In the genomic region with DNA sequence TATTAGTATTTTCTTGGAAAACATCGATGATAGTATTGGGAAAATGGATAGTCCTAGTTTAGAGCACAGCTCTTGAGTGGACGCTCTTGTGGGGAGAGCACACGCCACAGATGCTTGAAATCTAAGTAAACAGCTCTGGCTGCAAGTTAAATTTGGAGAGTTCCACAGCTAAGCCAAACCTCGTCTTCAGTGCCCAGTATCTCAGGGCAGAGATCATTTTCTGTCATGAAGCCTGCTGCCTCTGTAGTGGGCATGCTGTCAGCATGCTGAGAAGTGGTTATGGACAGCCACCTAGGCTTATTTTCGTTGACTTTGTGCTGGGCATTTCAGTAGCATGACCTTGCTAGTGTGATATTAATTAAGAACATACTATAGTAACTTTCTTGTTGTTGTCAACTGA, we compare ENCODE assay signal across 20 mouse cellular contexts. TPM values are rescaled to one million over a fixed set of nuclear protein-coding genes. Genes with fewer than 3 reads are reported as not detected.
DNase-seq lines count a peak whose midpoint lies in the region; ATAC-seq and TF ChIP-seq lines count a peak whose summit lies in the region.
"Had no signal": no experiment of that assay in that cellular context is flagged by ENCODE, and none has a peak within 500 bp of the region (broad histone marks: within the 10 kb centered on the region; RNA-seq: fewer than 3 reads in every experiment).

No protein-coding gene starts in this region.

- peak; percentile 89 for DNase-seq in heart, adult 11 months
- DNase-seq in heart, postnatal 36 days = no peak
- DNase-seq in kidney, postnatal 0 days (ENCODE audit: low spot score) = no peak
- DNase-seq in midbrain, postnatal 0 days (ENCODE audit: low spot score) = no peak
- no peak for DNase-seq in midbrain, embryonic 10.5 days (ENCODE audit: low spot score)
- no peak for DNase-seq in thymus, adult 18-20 months

- 86% methylated on average over 5 of the region's 5 CpGs for WGBS in kidney, postnatal 0 days
- WGBS in kidney, embryonic 16.5 days = 88% methylated on average over 5 of the region's 5 CpGs
- 82% methylated on average over 5 of the region's 5 CpGs for WGBS in midbrain, postnatal 0 days
- WGBS in midbrain, embryonic 10.5 days = 89% methylated on average over 5 of the region's 5 CpGs
- 61% methylated on average over 5 of the region's 5 CpGs for WGBS in olfactory bulb, adult 2 months

- no peaks in the 10 kb centered on the region for H3K9me3 ChIP-seq in kidney, postnatal 0 days (replicated peaks; ENCODE audit: low read length)
- H3K9me3 ChIP-seq in kidney, embryonic 16.5 days (ENCODE audit: low read length) = no peaks in the 10 kb centered on the region
- H3K9me3 ChIP-seq in midbrain, postnatal 0 days (ENCODE audit: low read length) = no peaks in the 10 kb centered on the region
- H3K9me3 ChIP-seq in midbrain, embryonic 10.5 days (replicated peaks) = no peaks in the 10 kb centered on the region
- H3K9me3 ChIP-seq: embryonic facial prominence, embryonic 13.5 days; forebrain, embryonic 10.5 days; limb, embryonic 15.5 days; midbrain, embryonic 15.5 days had no signal

- no peaks in the 10 kb centered on the region for H3K4me1 ChIP-seq in kidney, postnatal 0 days (replicated peaks; ENCODE audit: insufficient read depth, low read length)
- no peaks in the 10 kb centered on the region for H3K4me1 ChIP-seq in kidney, embryonic 16.5 days (ENCODE audit: insufficient read depth, low read length)
- no peaks in the 10 kb centered on the region for H3K4me1 ChIP-seq in midbrain, postnatal 0 days (ENCODE audit: insufficient read depth, low read length)
- no peaks in the 10 kb centered on the region for H3K4me1 ChIP-seq in midbrain, embryonic 10.5 days
- peaks cover 3% of the 10 kb centered on the region; the same call in 1 of the 2 replicates for H3K4me1 ChIP-seq in olfactory bulb, adult 2 months (ENCODE audit: control insufficient read depth, insufficient read depth, low read length)
- H3K4me1 ChIP-seq: embryonic facial prominence, embryonic 13.5 days; forebrain, embryonic 10.5 days; kidney, embryonic 15.5 days; limb, embryonic 15.5 days; midbrain, embryonic 15.5 days had no signal

- ATAC-seq in kidney, postnatal 0 days (replicated peaks; ENCODE audit: low FRiP score, low read depth) = no peak
- no peak for ATAC-seq in kidney, embryonic 16.5 days (ENCODE audit: low FRiP score, low TSS enrichment)
- no peak for ATAC-seq in midbrain, postnatal 0 days (ENCODE audit: low FRiP score)
- ATAC-seq: midbrain, embryonic 15.5 days; Patski had no signal

- no peak overlapping the region for H3K4me2 ChIP-seq in kidney, postnatal 0 days (ENCODE audit: low read length)
- H3K4me2 ChIP-seq in kidney, embryonic 16.5 days (replicated peaks; ENCODE audit: low read depth, low read length) = no peak overlapping the region
- no peak overlapping the region for H3K4me2 ChIP-seq in midbrain, postnatal 0 days (ENCODE audit: low read depth, low read length, poor library complexity, severe bottlenecking)
- H3K4me2 ChIP-seq: embryonic facial prominence, embryonic 13.5 days; kidney, embryonic 15.5 days; limb, embryonic 15.5 days; midbrain, embryonic 15.5 days had no signal

- H3K36me3 ChIP-seq in kidney, postnatal 0 days (ENCODE audit: insufficient read depth, low read length) = peaks cover 16% of the 10 kb centered on the region; the same call in 1 of the 2 replicates
- peaks cover 32% of the 10 kb centered on the region for H3K36me3 ChIP-seq in kidney, embryonic 16.5 days (ENCODE audit: insufficient read depth, low read length)
- H3K36me3 ChIP-seq in midbrain, postnatal 0 days (ENCODE audit: insufficient read depth, low read length) = peaks cover 8% of the 10 kb centered on the region; the same call in 1 of the 2 replicates
- H3K36me3 ChIP-seq in midbrain, embryonic 10.5 days = peaks cover 77% of the 10 kb centered on the region

- no peaks in the 10 kb centered on the region for H3K27me3 ChIP-seq in kidney, postnatal 0 days (ENCODE audit: insufficient read depth, low read length)
- no peaks in the 10 kb centered on the region for H3K27me3 ChIP-seq in kidney, embryonic 16.5 days (ENCODE audit: insufficient read depth, low read length)
- no peaks in the 10 kb centered on the region for H3K27me3 ChIP-seq in midbrain, postnatal 0 days (ENCODE audit: insufficient read depth, low read length)
- no peaks in the 10 kb centered on the region for H3K27me3 ChIP-seq in midbrain, embryonic 10.5 days (ENCODE audit: low read depth, poor library complexity, severe bottlenecking)
- H3K27me3 ChIP-seq: embryonic facial prominence, embryonic 13.5 days; kidney, embryonic 15.5 days; limb, embryonic 15.5 days; midbrain, embryonic 15.5 days; Patski had no signal

- intact Hi-C loops in heart, postnatal 36 days (cut with DNase I) = no loop called here

- H3K27ac ChIP-seq in kidney, postnatal 0 days = 0 out of 2 replicates have a peak overlapping the region, but pooled peaks have one; percentile 19
- no peak overlapping the region for H3K27ac ChIP-seq in kidney, embryonic 16.5 days (ENCODE audit: low read length)
- 0 out of 2 replicates have a peak overlapping the region, but pooled peaks have one; percentile 34 for H3K27ac ChIP-seq in midbrain, postnatal 0 days (ENCODE audit: low read depth, low read length)
- H3K27ac ChIP-seq in midbrain, embryonic 10.5 days (replicated peaks) = no peak overlapping the region
- H3K27ac ChIP-seq in olfactory bulb, adult 2 months (ENCODE audit: insufficient read depth, low read depth, low read length) = peak overlapping the region; percentile 12; the same call in 1 of the 2 replicates
- H3K27ac ChIP-seq: embryonic facial prominence, embryonic 13.5 days; forebrain, embryonic 10.5 days; kidney, embryonic 15.5 days; midbrain, embryonic 15.5 days had no signal

- no peak overlapping the region for H3K9ac ChIP-seq in kidney, postnatal 0 days (ENCODE audit: low read depth, low read length)
- no peak overlapping the region for H3K9ac ChIP-seq in kidney, embryonic 16.5 days (replicated peaks; ENCODE audit: low read length)
- H3K9ac ChIP-seq in midbrain, postnatal 0 days (replicated peaks; ENCODE audit: low read length, poor library complexity, severe bottlenecking) = no peak overlapping the region
- H3K9ac ChIP-seq: embryonic facial prominence, embryonic 13.5 days; kidney, embryonic 15.5 days; limb, embryonic 15.5 days; midbrain, embryonic 15.5 days had no signal

- no peak for TF ChIP-seq POLR2A in olfactory bulb, adult 2 months (IDR thresholded peaks at IDR 0.05; ENCODE audit: insufficient read depth, low read depth, low read length)

- TF ChIP-seq CTCF in kidney, postnatal 0 days (IDR thresholded peaks at IDR 0.05; ENCODE audit: low read depth) = no peak
- TF ChIP-seq CTCF in midbrain, postnatal 0 days (IDR thresholded peaks at IDR 0.05) = no peak
- TF ChIP-seq CTCF in olfactory bulb, adult 2 months (IDR thresholded peaks at IDR 0.05; ENCODE audit: insufficient read depth, low read depth, low read length) = no peak

- no peak overlapping the region for H3K4me3 ChIP-seq in kidney, postnatal 0 days (replicated peaks; ENCODE audit: low read depth, low read length)
- H3K4me3 ChIP-seq in kidney, embryonic 16.5 days (ENCODE audit: low read length) = no peak overlapping the region
- H3K4me3 ChIP-seq in midbrain, postnatal 0 days (ENCODE audit: low read depth, low read length) = no peak overlapping the region
- no peak overlapping the region for H3K4me3 ChIP-seq in midbrain, embryonic 10.5 days
- H3K4me3 ChIP-seq in olfactory bulb, adult 2 months (ENCODE audit: insufficient read depth, low read depth, low read length) = no peak overlapping the region
- H3K4me3 ChIP-seq: embryonic facial prominence, embryonic 13.5 days; forebrain, embryonic 10.5 days; kidney, embryonic 15.5 days; limb, embryonic 15.5 days; midbrain, embryonic 15.5 days had no signal

RNA-seq across cellular contexts. Expression of gene Edc3, which starts 15.5 kb away (rescaled TPM):
- total RNA-seq in heart, postnatal 36 days (2021) = 1 to 10 TPM; 5.0 to 5.2 TPM
- 23.1 and 26.4 TPM in 2 replicates for polyA plus RNA-seq in kidney, postnatal 0 days (2015; fragmentation: Nextera tagmentation; extraction: Ambion mirVana)
- 39.2 and 41.2 TPM in 2 replicates for polyA plus RNA-seq in kidney, embryonic 16.5 days (2015; fragmentation: Nextera tagmentation; extraction: Ambion mirVana)
- 10.6 and 11.9 TPM in 2 replicates for total RNA-seq in midbrain, postnatal 0 days (2014; rRNA removed)
- 27.3 and 27.8 TPM in 2 replicates for polyA plus RNA-seq in midbrain, postnatal 0 days (2015; fragmentation: Nextera tagmentation; extraction: Ambion mirVana)
- polyA plus RNA-seq in midbrain, embryonic 10.5 days (2016; fragmentation: Nextera tagmentation; extraction: Ambion mirVana) = 42.8 and 46.6 TPM in 2 replicates
- not detected in 2 replicates for polyA plus RNA-seq in olfactory bulb, adult 2 months (2012; ENCODE audit: insufficient read depth, insufficient read length, low replicate concordance, missing spikeins)

RNA-seq across cellular contexts. Expression of gene Cyp1a1, which starts 36.1 kb away (rescaled TPM):
- total RNA-seq in heart, postnatal 36 days (2021) = not detected
- polyA plus RNA-seq in kidney, postnatal 0 days (2015; fragmentation: Nextera tagmentation; extraction: Ambion mirVana) = 0.29 and 0.34 TPM in 2 replicates
- polyA plus RNA-seq in kidney, embryonic 16.5 days (2015; fragmentation: Nextera tagmentation; extraction: Ambion mirVana) = 0.23 and 0.25 TPM in 2 replicates
- total RNA-seq in midbrain, postnatal 0 days (2014; rRNA removed) = 0.28 TPM in 1 of 2 replicates, not detected in the other
- 0.09 TPM in 2 replicates for polyA plus RNA-seq in midbrain, postnatal 0 days (2015; fragmentation: Nextera tagmentation; extraction: Ambion mirVana)
- polyA plus RNA-seq in midbrain, embryonic 10.5 days (2016; fragmentation: Nextera tagmentation; extraction: Ambion mirVana) = 0.04 TPM in 1 of 2 replicates, not detected in the other
- polyA plus RNA-seq in olfactory bulb, adult 2 months (2012; ENCODE audit: insufficient read depth, insufficient read length, low replicate concordance, missing spikeins) = not detected in 2 replicates
- total RNA-seq: megakaryocyte progenitor cell, adult 5-6 weeks had no signal
- polyA plus RNA-seq: embryonic facial prominence, embryonic 13.5 days; heart, embryonic 14.5 days; neural tube, embryonic 11.5 days; Patski had no signal

RNA-seq across cellular contexts. Expression of gene Cyp1a2, which starts 40.3 kb away (rescaled TPM):
- total RNA-seq in heart, postnatal 36 days (2021) = not detected
- polyA plus RNA-seq in kidney, postnatal 0 days (2015; fragmentation: Nextera tagmentation; extraction: Ambion mirVana) = not detected in 2 replicates
- not detected in 2 replicates for polyA plus RNA-seq in kidney, embryonic 16.5 days (2015; fragmentation: Nextera tagmentation; extraction: Ambion mirVana)
- not detected in 2 replicates for total RNA-seq in midbrain, postnatal 0 days (2014; rRNA removed)
- polyA plus RNA-seq in midbrain, postnatal 0 days (2015; fragmentation: Nextera tagmentation; extraction: Ambion mirVana) = not detected in 2 replicates
- polyA plus RNA-seq in midbrain, embryonic 10.5 days (2016; fragmentation: Nextera tagmentation; extraction: Ambion mirVana) = not detected in 2 replicates
- not detected in 2 replicates for polyA plus RNA-seq in olfactory bulb, adult 2 months (2012; ENCODE audit: insufficient read depth, insufficient read length, low replicate concordance, missing spikeins)
- total RNA-seq: left cerebral cortex, postnatal 14 days; megakaryocyte progenitor cell, adult 5-6 weeks had no signal
- polyA plus RNA-seq: cortical plate, adult 2 months; embryonic facial prominence, embryonic 13.5 days; forebrain, embryonic 10.5 days; heart, embryonic 14.5 days; hindbrain, embryonic 16.5 days; kidney, embryonic 15.5 days; limb, embryonic 15.5 days; midbrain, embryonic 15.5 days; neural tube, embryonic 11.5 days; Patski had no signal

RNA-seq across cellular contexts. Expression of gene Clk3, which starts 41.9 kb away (rescaled TPM):
- total RNA-seq in heart, postnatal 36 days (2021) = 10 to 100 TPM; 29.4 to 39.8 TPM
- 50.3 and 51.7 TPM in 2 replicates for polyA plus RNA-seq in kidney, postnatal 0 days (2015; fragmentation: Nextera tagmentation; extraction: Ambion mirVana)
- 82.0 and 90.0 TPM in 2 replicates for polyA plus RNA-seq in kidney, embryonic 16.5 days (2015; fragmentation: Nextera tagmentation; extraction: Ambion mirVana)
- total RNA-seq in midbrain, postnatal 0 days (2014; rRNA removed) = 82.1 and 83.7 TPM in 2 replicates
- polyA plus RNA-seq in midbrain, postnatal 0 days (2015; fragmentation: Nextera tagmentation; extraction: Ambion mirVana) = 53.4 and 54.3 TPM in 2 replicates
- 100 and 106 TPM in 2 replicates for polyA plus RNA-seq in midbrain, embryonic 10.5 days (2016; fragmentation: Nextera tagmentation; extraction: Ambion mirVana)
- 308 TPM in 1 of 2 replicates, not detected in the other for polyA plus RNA-seq in olfactory bulb, adult 2 months (2012; ENCODE audit: insufficient read depth, insufficient read length, low replicate concordance, missing spikeins)

Comparison
In these comparisons a context has a peak if more than half of its experiments do, and no peak if none do; other contexts are left out.
1. H3K27ac ChIP-seq: peak in kidney, postnatal 0 days (single experiment), midbrain, postnatal 0 days (single experiment) and olfactory bulb, adult 2 months (single experiment); none in kidney, embryonic 16.5 days (single experiment) and midbrain, embryonic 10.5 days (single experiment).
2. RNA of gene Edc3, which starts 15.5 kb away (polyA plus RNA-seq): 42.8 to 46.6 TPM in midbrain, embryonic 10.5 days, 39.2 to 41.2 TPM in kidney, embryonic 16.5 days, 27.3 to 27.8 TPM in midbrain, postnatal 0 days and 23.1 to 26.4 TPM in kidney, postnatal 0 days; not detected in olfactory bulb, adult 2 months; every median in the first group is over 10 times any median in the second.